Mouse (Mus musculus) heart, adult 9 months (tissue): ENCODE results near the gene Lims1.

Experiments used
- DNase-seq, 2 experiments: peaks; one replicate each; pipeline ENCODE4 v3.0.0; 2022; ENCODE audit warnings: low spot score in 2 of 2

Lims1 gene

GRCm38 (mm10) chr10:58427930-58428329 is 104.7 kb downstream of the Lims1 start:
- DNase-seq, result no peak

DNA sequence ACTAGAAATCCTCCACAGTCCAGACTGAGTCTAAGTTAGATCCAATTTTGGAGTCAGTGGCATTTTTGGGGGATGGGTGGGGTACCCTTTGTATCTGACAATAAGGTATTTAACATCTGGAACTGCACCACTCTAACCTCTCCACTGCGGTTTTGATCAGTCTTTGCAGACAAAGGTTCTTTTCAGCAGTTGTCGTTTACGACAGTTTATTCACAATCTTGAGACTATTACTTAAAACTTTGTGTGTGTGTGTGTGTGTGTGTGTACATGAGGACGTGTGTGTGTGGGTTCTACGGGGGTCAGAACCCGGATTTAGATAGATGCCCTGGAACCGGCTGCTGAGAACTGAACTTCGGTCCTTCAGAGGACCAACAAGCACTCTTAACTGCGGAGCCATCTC is 122.6 kb downstream of the Lims1 start:
- peak; percentile 2 to 6 for DNase-seq

DNA sequence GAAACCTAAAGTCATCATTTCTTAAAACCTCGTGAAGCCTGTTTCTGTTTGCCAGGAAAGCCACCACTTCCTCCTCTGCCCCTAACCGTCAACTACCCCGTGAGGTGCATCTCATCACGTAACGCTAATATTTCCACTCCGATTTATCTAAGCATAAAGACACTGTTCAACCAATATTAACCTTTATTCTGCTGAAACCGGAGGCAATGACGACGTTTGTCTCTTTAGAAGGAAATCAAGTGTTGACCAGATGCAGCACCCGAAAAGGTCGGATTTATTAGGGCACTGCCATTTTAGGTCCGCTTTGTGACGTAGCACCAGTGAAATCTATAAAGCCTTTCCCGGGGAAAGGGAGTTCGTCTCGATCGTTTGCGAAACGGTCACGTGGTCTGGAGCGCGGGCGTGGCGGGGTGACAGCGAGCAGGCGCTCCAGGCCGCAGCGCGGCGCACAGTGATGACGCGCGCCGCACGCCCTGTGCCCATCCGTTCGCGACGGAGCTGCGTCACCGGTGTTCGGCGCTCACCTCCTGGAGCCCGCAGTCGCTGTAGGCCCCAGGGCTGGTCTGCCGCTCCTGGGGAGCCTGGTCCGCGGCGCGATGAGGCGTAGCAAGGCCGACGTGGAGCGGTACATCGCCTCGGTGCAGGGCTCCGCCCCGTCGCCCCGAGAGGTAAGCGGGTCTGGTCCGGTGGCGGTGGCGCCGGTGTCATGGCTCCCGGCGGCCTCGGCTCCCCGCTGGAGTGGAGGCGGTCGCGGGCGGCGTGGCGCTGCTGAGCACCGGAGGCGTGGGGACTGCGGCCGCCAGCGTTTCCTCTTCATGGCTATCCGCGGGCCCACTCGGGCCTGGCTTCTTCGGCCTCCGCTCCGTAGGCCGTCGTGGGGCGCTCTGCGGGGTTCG is 123.4 kb downstream of the Lims1 start, which contains the start of gene Ranbp2:
Gene Ranbp2 (plus strand): TSS at position 537 of the 896 bp plus-strand sequence.
- DNase-seq, result peak; percentile 97 to 98

GRCm38 (mm10) chr10:58447280-58447781 is 124.1 kb downstream of the Lims1 start:
- peak in 1 of 2 experiments; percentile 2 for DNase-seq

GRCm38 (mm10) chr10:58451575-58451974 is 128.3 kb downstream of the Lims1 start:
- DNase-seq, result no peak

- DNase-seq, result no peak
Measured at GRCm38 (mm10) chr10:58452185-58452584, 128.9 kb downstream of the Lims1 start.

DNA sequence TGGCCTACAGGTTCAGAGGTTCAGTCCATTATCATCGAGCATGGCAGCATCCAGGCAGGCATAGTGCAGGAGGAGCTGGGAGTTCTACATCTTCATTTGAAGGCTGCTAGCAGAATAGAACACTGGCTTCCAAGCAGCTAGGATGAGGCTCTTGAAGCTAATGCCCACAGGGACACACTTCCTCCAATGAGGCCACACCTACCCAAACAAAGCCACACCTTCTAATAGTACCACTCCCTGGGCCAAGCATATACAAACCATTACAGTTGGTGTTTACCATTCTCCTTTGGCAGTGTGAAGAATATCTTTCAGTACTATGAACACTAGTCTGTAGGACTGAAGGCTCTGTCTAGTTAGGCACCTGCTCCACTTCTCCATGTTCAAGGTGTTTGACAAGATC is 136.6 kb downstream of the Lims1 start:
- no peak for DNase-seq
